Mouse (Mus musculus) brain, embryonic 14.5 days (tissue): Measurements from ENCODE around the gene Aig1.

ENCODE experiments used
- CTCF ChIP-seq: fragments of 200-500 bp; IDR thresholded peaks from 2 replicates; pipeline ENCODE4 v1.5.1; 2012; ENCODE audit warnings: inconsistent platforms, mild to moderate bottlenecking, moderate library complexity, borderline replicate concordance; ENCODE audit not compliant: insufficient read depth, insufficient read length; ENCODE audit errors: extremely low read depth
- POLR2A ChIP-seq: fragments of 200-500 bp; IDR thresholded peaks from 2 replicates; pipeline ENCODE4 v1.6.1; 2012; ENCODE audit warnings: mild to moderate bottlenecking, inconsistent platforms, borderline replicate concordance; ENCODE audit not compliant: poor library complexity, insufficient read depth, insufficient read length, severe bottlenecking; ENCODE audit errors: extremely low read depth

DNA sequence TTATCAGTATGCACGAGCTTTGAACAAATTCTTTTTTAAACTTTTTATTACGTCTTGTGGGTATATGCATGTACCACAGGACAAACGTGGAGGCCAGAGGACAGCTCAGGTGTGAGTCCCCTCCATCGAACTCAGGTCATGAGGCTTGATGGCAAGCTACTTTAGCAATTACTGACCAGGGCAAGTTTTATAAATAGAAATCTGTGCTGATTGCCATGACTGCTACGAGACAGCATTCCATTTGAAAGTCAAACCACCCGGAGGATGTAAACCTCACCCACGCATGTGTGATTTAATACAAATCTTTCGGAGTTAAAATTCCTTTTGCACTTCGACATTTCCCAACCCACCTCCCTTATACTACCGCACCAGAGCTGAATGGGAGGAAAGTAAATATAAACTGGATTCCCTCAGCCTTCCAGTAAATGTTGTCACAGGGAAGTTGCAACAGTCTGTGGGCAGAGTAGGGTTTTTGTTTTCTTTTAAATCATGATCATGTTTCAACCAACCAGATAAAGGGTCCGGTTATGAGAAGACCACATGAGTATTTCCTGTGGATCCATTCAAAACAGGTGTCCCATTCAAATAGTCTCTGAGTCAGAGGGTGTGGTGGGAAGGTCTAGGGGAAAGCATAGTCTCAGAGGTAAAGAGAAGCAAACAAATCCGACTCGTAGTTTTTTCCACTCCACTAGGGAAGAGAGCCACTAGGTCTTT lies 699 bp upstream of the Aig1 start:
- no peak for TF ChIP-seq POLR2A
- TF ChIP-seq CTCF: no peak
